Mouse (Mus musculus): ENCODE data around the gene Rps6kc1. TPM values are rescaled to one million over a fixed set of nuclear protein-coding genes. Genes with fewer than 3 reads are reported as not detected.

Gene Rps6kc1
- total and polyA plus RNA-seq, 2 experiments: 8.1 to 9.2 TPM

DNA sequence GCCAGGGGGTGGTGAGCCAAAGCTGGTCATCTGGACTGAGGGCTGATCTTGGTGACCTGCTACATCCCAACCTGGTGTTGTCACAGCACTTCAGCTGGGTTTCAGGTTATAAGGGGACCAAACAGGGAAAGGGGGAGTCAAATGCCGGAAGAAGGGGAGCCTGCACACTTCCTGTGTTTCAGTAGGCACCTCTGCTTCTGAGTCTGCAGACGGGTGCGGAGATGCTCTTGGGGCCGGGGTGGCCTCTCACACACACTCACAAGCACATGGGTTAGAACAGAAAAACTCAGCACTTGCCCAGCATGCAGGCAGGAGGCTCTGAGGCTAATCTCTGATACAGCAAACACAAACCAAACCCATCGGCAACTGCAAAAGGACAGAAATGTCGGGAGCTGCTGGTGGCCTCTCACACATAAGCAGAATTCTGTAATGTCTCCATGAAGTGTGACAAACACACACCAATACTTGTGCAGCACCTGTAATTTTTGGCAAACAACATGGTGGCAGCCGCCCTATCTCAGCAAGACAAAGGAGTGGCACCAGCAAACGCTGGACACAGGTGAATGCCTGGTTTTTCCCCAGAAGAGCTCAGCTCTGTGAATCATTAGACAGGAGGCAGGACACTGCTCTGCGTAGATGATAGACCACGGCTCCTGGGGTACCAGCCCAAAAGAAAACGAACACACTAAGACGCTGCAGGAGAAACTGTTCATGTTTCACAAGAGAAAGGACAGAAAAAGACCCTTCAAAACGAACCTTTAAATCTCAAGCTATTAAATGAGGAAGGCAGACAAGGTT, 139.3 kb downstream of the Rps6kc1 start:
- Histone ChIP-seq H3K9ac (ENCODE audit: low read depth, low read length) (no peak overlapping the region), H3K27ac (replicated peaks; ENCODE audit: insufficient read depth, low read depth, low read length) (no peak overlapping the region), H3K4me1 (ENCODE audit: control insufficient read depth, insufficient read depth, low read length) (no peaks in the 10 kb centered on the region), H3K36me3 (ENCODE audit: control insufficient read depth, insufficient read depth, low read length) (peaks cover 8% of the 10 kb centered on the region; the same call in 1 of the 2 replicates), H3K27me3 (ENCODE audit: control insufficient read depth, insufficient read depth, low read length) (no peaks in the 10 kb centered on the region), H3K79me2 (ENCODE audit: control insufficient read depth, insufficient read depth, low read length) (no peaks in the 10 kb centered on the region), H3K4me3 (ENCODE audit: insufficient read depth, low read depth, low read length) (no peak overlapping the region)
- DNase-seq (ENCODE audit: extremely low read depth, low read depth, low spot score): no peak
- 63% methylated on average over 13 of the region's 13 CpGs for WGBS
- TF ChIP-seq CTCF (IDR thresholded peaks at IDR 0.05; ENCODE audit: low read depth, low read length): no peak
- no peak for TF ChIP-seq POLR2A (IDR thresholded peaks at IDR 0.05; ENCODE audit: extremely low read depth, insufficient read depth, low read length)

DNA sequence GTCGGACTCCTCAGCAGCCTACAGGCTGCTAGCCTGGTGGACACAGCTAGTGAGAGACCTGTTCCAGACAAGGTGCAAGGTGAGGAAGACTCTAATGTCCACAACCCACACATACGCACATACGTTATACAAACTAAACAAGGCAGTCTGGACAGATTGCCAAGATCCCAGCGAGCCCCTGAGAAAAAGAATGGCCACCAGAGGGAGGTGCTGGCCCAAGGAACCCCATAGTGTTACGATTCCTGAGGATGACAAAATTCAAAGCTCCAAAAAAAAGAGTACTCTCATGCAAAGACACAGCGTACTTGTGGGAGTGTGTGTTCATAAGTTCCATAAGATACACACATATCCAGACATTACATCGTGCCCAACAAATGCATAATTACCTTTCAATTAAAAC, 141.8 kb downstream of the Rps6kc1 start:
- H3K9ac ChIP-seq (ENCODE audit: low read depth, low read length): no peak overlapping the region
- no peak overlapping the region for H3K4me3 ChIP-seq (ENCODE audit: insufficient read depth, low read depth, low read length)
- H3K4me1 ChIP-seq (ENCODE audit: control insufficient read depth, insufficient read depth, low read length): no peaks in the 10 kb centered on the region
- no peaks in the 10 kb centered on the region for H3K27me3 ChIP-seq (ENCODE audit: control insufficient read depth, insufficient read depth, low read length)
- DNase-seq (ENCODE audit: extremely low read depth, low read depth, low spot score): no peak
- WGBS: 79% methylated on average over 7 of the region's 7 CpGs
- TF ChIP-seq CTCF (IDR thresholded peaks at IDR 0.05; ENCODE audit: low read depth, low read length) (no peak), POLR2A (IDR thresholded peaks at IDR 0.05; ENCODE audit: extremely low read depth, insufficient read depth, low read length) (no peak)
- no peaks in the 10 kb centered on the region for H3K79me2 ChIP-seq (ENCODE audit: control insufficient read depth, insufficient read depth, low read length)
- peaks cover 4% of the 10 kb centered on the region; the same call in 1 of the 2 replicates for H3K36me3 ChIP-seq (ENCODE audit: control insufficient read depth, insufficient read depth, low read length)
- H3K27ac ChIP-seq (replicated peaks; ENCODE audit: insufficient read depth, low read depth, low read length): no peak overlapping the region

DNA sequence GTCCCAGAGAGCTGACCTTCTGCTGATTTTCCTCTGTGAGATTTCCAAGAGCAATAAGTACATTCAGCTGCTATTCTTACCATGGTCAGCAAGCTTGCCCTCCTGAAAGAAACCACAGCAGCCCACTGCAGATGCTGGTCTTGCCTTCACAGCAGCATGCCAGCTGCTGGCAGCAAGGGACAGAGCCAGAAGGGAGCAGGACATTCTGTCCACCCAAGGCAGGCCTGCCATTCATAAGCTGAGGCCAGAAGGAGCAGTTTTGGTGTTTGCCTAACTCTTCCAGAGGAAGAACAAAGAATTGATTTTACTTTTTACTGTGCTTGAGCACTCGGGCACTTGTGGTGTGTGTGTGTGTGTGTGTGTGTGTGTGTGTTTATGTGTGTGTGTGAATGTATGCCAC, 143.3 kb downstream of the Rps6kc1 start:
- DNase-seq (ENCODE audit: extremely low read depth, low read depth, low spot score): no peak
- Histone ChIP-seq H3K79me2 (ENCODE audit: control insufficient read depth, insufficient read depth, low read length) (no peaks in the 10 kb centered on the region), H3K4me3 (ENCODE audit: insufficient read depth, low read depth, low read length) (no peak overlapping the region), H3K9ac (ENCODE audit: low read depth, low read length) (no peak overlapping the region), H3K27me3 (ENCODE audit: control insufficient read depth, insufficient read depth, low read length) (no peaks in the 10 kb centered on the region), H3K4me1 (ENCODE audit: control insufficient read depth, insufficient read depth, low read length) (no peaks in the 10 kb centered on the region), H3K27ac (replicated peaks; ENCODE audit: insufficient read depth, low read depth, low read length) (no peak overlapping the region), H3K36me3 (ENCODE audit: control insufficient read depth, insufficient read depth, low read length) (peaks cover under 1% of the 10 kb centered on the region; the same call in 1 of the 2 replicates)
- WGBS: 50% methylated on average over 1 of the region's 1 CpGs
- TF ChIP-seq POLR2A (IDR thresholded peaks at IDR 0.05; ENCODE audit: extremely low read depth, insufficient read depth, low read length): no peak
- TF ChIP-seq CTCF (IDR thresholded peaks at IDR 0.05; ENCODE audit: low read depth, low read length): no peak

DNA sequence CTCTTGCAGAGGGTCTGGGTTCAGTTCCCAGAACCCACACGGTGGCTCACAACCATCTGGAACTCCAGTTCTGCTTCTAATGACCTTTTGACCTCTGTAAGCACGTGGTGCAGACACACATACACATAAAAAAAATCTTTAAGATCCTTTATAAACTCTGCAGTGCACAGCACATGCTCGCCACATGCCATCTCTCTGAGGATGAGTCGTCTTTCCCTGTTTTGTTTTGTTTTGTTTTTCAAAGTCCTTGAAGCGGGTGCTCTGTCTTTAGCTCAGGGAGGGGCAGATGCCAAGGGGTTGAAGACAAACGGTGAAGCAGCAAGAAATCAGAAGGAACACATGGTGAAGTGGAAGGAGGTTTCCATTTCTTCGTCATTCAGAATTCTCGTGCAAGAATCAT, 143.9 kb downstream of the Rps6kc1 start:
- Histone ChIP-seq H3K27ac (replicated peaks; ENCODE audit: insufficient read depth, low read depth, low read length) (no peak overlapping the region), H3K4me3 (ENCODE audit: insufficient read depth, low read depth, low read length) (no peak overlapping the region), H3K79me2 (ENCODE audit: control insufficient read depth, insufficient read depth, low read length) (no peaks in the 10 kb centered on the region), H3K9ac (ENCODE audit: low read depth, low read length) (no peak overlapping the region), H3K27me3 (ENCODE audit: control insufficient read depth, insufficient read depth, low read length) (no peaks in the 10 kb centered on the region), H3K4me1 (ENCODE audit: control insufficient read depth, insufficient read depth, low read length) (no peaks in the 10 kb centered on the region), H3K36me3 (ENCODE audit: control insufficient read depth, insufficient read depth, low read length) (no peaks in the 10 kb centered on the region)
- no peak for DNase-seq (ENCODE audit: extremely low read depth, low read depth, low spot score)
- 67% methylated on average over 8 of the region's 8 CpGs for WGBS
- TF ChIP-seq CTCF (IDR thresholded peaks at IDR 0.05; ENCODE audit: low read depth, low read length) (no peak), POLR2A (IDR thresholded peaks at IDR 0.05; ENCODE audit: extremely low read depth, insufficient read depth, low read length) (no peak)

DNA sequence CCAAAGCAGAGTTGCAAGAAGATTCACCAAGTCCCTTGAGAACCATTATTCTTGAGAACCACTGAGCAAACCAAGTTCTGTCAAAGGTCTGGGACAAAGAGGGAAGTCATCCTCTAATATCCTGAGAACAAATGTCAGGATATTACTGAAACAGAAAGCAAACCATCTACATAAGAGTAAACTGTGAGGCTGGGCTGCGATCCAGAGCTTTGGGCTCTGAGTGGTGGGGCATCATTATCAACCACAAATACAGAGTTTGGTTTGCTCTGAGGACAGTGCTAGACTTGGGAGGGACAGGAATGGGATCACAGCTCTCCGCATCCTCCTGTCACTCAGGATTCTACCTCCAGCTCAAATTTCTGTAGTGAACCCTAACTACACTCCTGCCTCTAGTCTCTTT, 144.8 kb downstream of the Rps6kc1 start:
- WGBS: 97% methylated on average over 2 of the region's 2 CpGs
- H3K79me2 ChIP-seq (ENCODE audit: control insufficient read depth, insufficient read depth, low read length): no peaks in the 10 kb centered on the region
- TF ChIP-seq POLR2A (IDR thresholded peaks at IDR 0.05; ENCODE audit: extremely low read depth, insufficient read depth, low read length) (no peak), CTCF (IDR thresholded peaks at IDR 0.05; ENCODE audit: low read depth, low read length) (no peak)
- no peak overlapping the region for H3K27ac ChIP-seq (replicated peaks; ENCODE audit: insufficient read depth, low read depth, low read length)
- H3K36me3 ChIP-seq (ENCODE audit: control insufficient read depth, insufficient read depth, low read length): no peaks in the 10 kb centered on the region
- no peaks in the 10 kb centered on the region for H3K4me1 ChIP-seq (ENCODE audit: control insufficient read depth, insufficient read depth, low read length)
- no peaks in the 10 kb centered on the region for H3K27me3 ChIP-seq (ENCODE audit: control insufficient read depth, insufficient read depth, low read length)
- no peak for DNase-seq (ENCODE audit: extremely low read depth, low read depth, low spot score)
- no peak overlapping the region for H3K9ac ChIP-seq (ENCODE audit: low read depth, low read length)
- no peak overlapping the region for H3K4me3 ChIP-seq (ENCODE audit: insufficient read depth, low read depth, low read length)

DNA sequence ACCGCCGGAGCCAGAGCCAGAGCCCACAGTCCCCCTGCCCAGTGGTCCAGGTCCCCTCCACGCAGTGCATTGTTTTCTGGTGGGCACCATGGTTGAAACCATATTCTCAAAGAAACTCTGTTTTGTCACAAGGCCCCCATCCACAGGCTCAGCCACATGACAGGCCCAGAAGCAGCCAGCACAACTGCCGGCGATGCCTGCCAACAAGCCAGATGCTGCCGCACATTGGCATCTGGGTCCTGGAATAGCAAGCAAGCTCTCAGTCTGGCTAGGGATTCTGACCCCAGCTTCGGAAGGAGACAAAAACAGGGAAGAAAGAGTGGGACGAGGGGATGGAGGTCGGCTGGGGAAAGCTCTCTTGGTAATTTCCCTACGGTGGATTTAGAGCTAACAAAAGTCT, 147.8 kb downstream of the Rps6kc1 start:
- TF ChIP-seq POLR2A (IDR thresholded peaks at IDR 0.05; ENCODE audit: extremely low read depth, insufficient read depth, low read length): no peak
- no peak for TF ChIP-seq CTCF (IDR thresholded peaks at IDR 0.05; ENCODE audit: low read depth, low read length)
- Histone ChIP-seq H3K27me3 (ENCODE audit: control insufficient read depth, insufficient read depth, low read length) (no peaks in the 10 kb centered on the region), H3K9ac (ENCODE audit: low read depth, low read length) (no peak overlapping the region), H3K36me3 (ENCODE audit: control insufficient read depth, insufficient read depth, low read length) (no peaks in the 10 kb centered on the region), H3K79me2 (ENCODE audit: control insufficient read depth, insufficient read depth, low read length) (no peaks in the 10 kb centered on the region), H3K27ac (replicated peaks; ENCODE audit: insufficient read depth, low read depth, low read length) (no peak overlapping the region), H3K4me1 (ENCODE audit: control insufficient read depth, insufficient read depth, low read length) (no peaks in the 10 kb centered on the region), H3K4me3 (ENCODE audit: insufficient read depth, low read depth, low read length) (no peak overlapping the region)
- DNase-seq (ENCODE audit: extremely low read depth, low read depth, low spot score): no peak
- WGBS: 89% methylated on average over 10 of the region's 10 CpGs

Measured in liver, adult 2 months (tissue).